In the genomic region with DNA sequence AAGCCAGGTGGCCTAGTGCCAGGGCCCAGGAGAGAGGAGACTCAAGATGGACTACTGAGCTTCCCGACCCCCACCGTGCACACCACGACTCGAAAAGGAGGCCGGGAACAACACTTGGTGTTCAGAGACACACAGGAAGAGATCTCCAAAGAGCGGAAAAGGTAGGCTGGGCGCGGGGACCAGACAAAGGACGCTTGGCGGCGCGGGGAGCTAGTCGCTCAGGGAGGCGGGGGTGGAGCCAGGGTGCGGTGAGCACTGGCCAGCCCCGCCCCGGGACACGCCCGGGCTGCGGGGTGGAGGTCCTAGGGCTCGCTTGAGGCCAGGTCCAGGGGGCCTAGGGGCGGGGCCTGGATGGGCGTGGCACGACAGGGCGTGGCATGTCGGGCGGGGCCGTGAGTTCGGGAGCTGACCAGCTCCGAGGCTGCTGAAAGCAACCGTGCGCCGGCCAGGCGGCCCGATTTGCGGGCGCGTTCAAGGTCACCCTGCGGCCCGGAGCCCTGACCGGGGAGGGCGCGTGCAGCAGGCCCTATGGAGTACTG, we compare ENCODE assay signal across 8 mouse cellular contexts. TPM values are rescaled to one million over a fixed set of nuclear protein-coding genes. Genes with fewer than 3 reads are reported as not detected.
DNase-seq lines count a peak whose midpoint lies in the region; ATAC-seq lines count a peak whose summit lies in the region.

No protein-coding gene starts in this region.

- 2% methylated on average over 43 of the region's 43 CpGs for WGBS in intestine, embryonic 15.5 days

- H3K27me3 ChIP-seq in intestine, embryonic 15.5 days (replicated peaks): peaks cover 53% of the 10 kb centered on the region

- H3K27ac ChIP-seq in intestine, embryonic 15.5 days: no peak overlapping the region

- DNase-seq in CD4-positive, CD25-positive, alpha-beta regulatory T cell, adult 2 months (ENCODE audit: low read depth, low spot score): peak; percentile 60
- DNase-seq in cerebellum, postnatal 10 days: peak; percentile 88 to 93
- DNase-seq in frontal cortex, postnatal 10 days (ENCODE audit: low spot score in 2 of 2): peak; percentile 68 to 69
- DNase-seq in left cerebral cortex, postnatal 4 days: peak; percentile 87
- DNase-seq in right cerebral cortex, postnatal 36 days (ENCODE audit: low spot score in 2 of 2): peak; percentile 59 to 66

- H3K9me3 ChIP-seq in intestine, embryonic 15.5 days: no peaks in the 10 kb centered on the region

- H3K4me2 ChIP-seq in intestine, embryonic 15.5 days (replicated peaks): peak overlapping the region; percentile 79

- no peak for ATAC-seq in CD4-positive, CD25-positive, alpha-beta regulatory T cell, adult 4 months
- ATAC-seq in intestine, embryonic 15.5 days: peak; percentile 80
- ATAC-seq in megakaryocyte progenitor cell, adult 5-6 weeks (replicated peaks; ENCODE audit: poor library complexity): peak; percentile 69

- H3K36me3 ChIP-seq in intestine, embryonic 15.5 days: no peaks in the 10 kb centered on the region

- no peak overlapping the region for H3K9ac ChIP-seq in intestine, embryonic 15.5 days

- peaks cover 36% of the 10 kb centered on the region for H3K4me1 ChIP-seq in intestine, embryonic 15.5 days (replicated peaks)

- intact Hi-C loops in left cerebral cortex, postnatal 4 days (cut with DNase I): no loop called here

- peak overlapping the region; percentile 35 for H3K4me3 ChIP-seq in intestine, embryonic 15.5 days (replicated peaks)

RNA-seq across cellular contexts. Expression of gene Elavl3, which starts 1.4 kb away (rescaled TPM):
- polyA plus RNA-seq in CD4-positive, CD25-positive, alpha-beta regulatory T cell, adult 4 months (2017; shearing (Covaris generic)): under 1 TPM in 1 of 2 experiments, not detected in 1; 0.07 TPM
- polyA plus RNA-seq in intestine, embryonic 15.5 days (2015; fragmentation: Nextera tagmentation; extraction: Ambion mirVana): 2.8 and 2.9 TPM in 2 replicates
- total RNA-seq in left cerebral cortex, postnatal 4 days (2021): 100 to 1,000 TPM; 365 to 366 TPM
- total RNA-seq in megakaryocyte progenitor cell, adult 5-6 weeks (2015): not detected in 2 replicates
- total RNA-seq in megakaryocyte progenitor cell, adult 5-6 weeks (2017): not detected in 2 replicates

RNA-seq across cellular contexts. Expression of gene Gm49318, which starts 20.6 kb away (rescaled TPM):
- polyA plus RNA-seq in CD4-positive, CD25-positive, alpha-beta regulatory T cell, adult 4 months (2017; shearing (Covaris generic)): not detected
- not detected in 2 replicates for polyA plus RNA-seq in intestine, embryonic 15.5 days (2015; fragmentation: Nextera tagmentation; extraction: Ambion mirVana)
- not detected for total RNA-seq in left cerebral cortex, postnatal 4 days (2021)
- not detected in 2 replicates for total RNA-seq in megakaryocyte progenitor cell, adult 5-6 weeks (2015)
- not detected in 2 replicates for total RNA-seq in megakaryocyte progenitor cell, adult 5-6 weeks (2017)

RNA-seq across cellular contexts. Expression of gene Zfp653, which starts 20.8 kb away (rescaled TPM):
- 1 to 10 TPM; 4.7 to 7.3 TPM for polyA plus RNA-seq in CD4-positive, CD25-positive, alpha-beta regulatory T cell, adult 4 months (2017; shearing (Covaris generic))
- polyA plus RNA-seq in intestine, embryonic 15.5 days (2015; fragmentation: Nextera tagmentation; extraction: Ambion mirVana): 9.7 and 10.6 TPM in 2 replicates
- 10 to 100 TPM; 28.6 to 30.1 TPM for total RNA-seq in left cerebral cortex, postnatal 4 days (2021)
- total RNA-seq in megakaryocyte progenitor cell, adult 5-6 weeks (2015): 4.9 and 7.1 TPM in 2 replicates
- 8.0 and 11.9 TPM in 2 replicates for total RNA-seq in megakaryocyte progenitor cell, adult 5-6 weeks (2017)

RNA-seq across cellular contexts. Expression of gene Ecsit, which starts 34.8 kb away (rescaled TPM):
- 10 to 100 TPM; 35.8 to 55.9 TPM for polyA plus RNA-seq in CD4-positive, CD25-positive, alpha-beta regulatory T cell, adult 4 months (2017; shearing (Covaris generic))
- 44.4 and 50.0 TPM in 2 replicates for polyA plus RNA-seq in intestine, embryonic 15.5 days (2015; fragmentation: Nextera tagmentation; extraction: Ambion mirVana)
- 10 to 100 TPM; 43.2 to 44.6 TPM for total RNA-seq in left cerebral cortex, postnatal 4 days (2021)
- total RNA-seq in megakaryocyte progenitor cell, adult 5-6 weeks (2015): 10.1 and 12.0 TPM in 2 replicates
- total RNA-seq in megakaryocyte progenitor cell, adult 5-6 weeks (2017): 20.8 and 24.0 TPM in 2 replicates

RNA-seq across cellular contexts. Expression of gene Prkcsh, which starts 47.8 kb away (rescaled TPM):
- polyA plus RNA-seq in CD4-positive, CD25-positive, alpha-beta regulatory T cell, adult 4 months (2017; shearing (Covaris generic)): 10 to 100 TPM; 31.5 to 37.6 TPM
- 105 and 122 TPM in 2 replicates for polyA plus RNA-seq in intestine, embryonic 15.5 days (2015; fragmentation: Nextera tagmentation; extraction: Ambion mirVana)
- 10 to 100 TPM; 89.6 to 95.2 TPM for total RNA-seq in left cerebral cortex, postnatal 4 days (2021)
- total RNA-seq in megakaryocyte progenitor cell, adult 5-6 weeks (2015): 50.3 and 51.2 TPM in 2 replicates
- 136 and 146 TPM in 2 replicates for total RNA-seq in megakaryocyte progenitor cell, adult 5-6 weeks (2017)

Comparison
In these comparisons a context has a peak if more than half of its experiments do, and no peak if none do; other contexts are left out.
1. RNA of gene Elavl3, which starts 1.4 kb away (total RNA-seq): 365 to 366 TPM in left cerebral cortex, postnatal 4 days; not detected in megakaryocyte progenitor cell, adult 5-6 weeks; every median in the first group is over 100 times any median in the second.
2. Peak in every context shown above with its lines, with median percentiles within 50 percentile points of each other: DNase-seq.